In the genomic region with DNA sequence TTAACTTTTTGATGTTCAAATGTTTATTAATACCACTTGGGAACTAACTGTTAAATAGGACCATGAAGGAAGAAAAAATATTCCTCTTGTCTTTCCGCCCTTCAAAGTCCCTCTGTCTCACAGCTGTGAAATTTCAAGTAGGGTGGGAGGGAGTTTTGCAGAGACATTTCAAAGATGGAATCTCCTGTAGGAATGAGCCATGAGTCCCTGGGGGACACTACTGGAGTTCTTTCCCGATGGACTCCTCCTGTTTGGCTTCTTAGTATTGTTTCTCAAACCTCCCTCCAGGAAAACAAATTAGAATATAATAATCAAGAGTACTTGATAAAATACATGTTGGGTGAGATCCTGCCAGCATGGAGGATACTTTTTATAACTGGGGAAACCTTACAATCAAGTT, we compare ENCODE assay signal across 24 mouse cellular contexts.
DNase-seq lines count a peak whose midpoint lies in the region; ATAC-seq and TF ChIP-seq lines count a peak whose summit lies in the region.
"Had no signal": no experiment of that assay in that cellular context is flagged by ENCODE, and none has a peak within 500 bp of the region (broad histone marks: within the 10 kb centered on the region; RNA-seq: fewer than 3 reads in every experiment).

No protein-coding gene starts in this region.

- H3K9me3 ChIP-seq in heart, postnatal 0 days (replicated peaks; ENCODE audit: control insufficient read depth, low read length): no peaks in the 10 kb centered on the region
- no peaks in the 10 kb centered on the region for H3K9me3 ChIP-seq in heart, embryonic 10.5 days
- no peaks in the 10 kb centered on the region for H3K9me3 ChIP-seq in CH12.LX (replicated peaks; ENCODE audit: low read length)
- H3K9me3 ChIP-seq in kidney, embryonic 14.5 days (ENCODE audit: control insufficient read depth, low read length): no peaks in the 10 kb centered on the region
- H3K9me3 ChIP-seq: forebrain, embryonic 10.5 days; hindbrain, embryonic 15.5 days; intestine, embryonic 15.5 days; limb, embryonic 12.5 days; liver, embryonic 13.5 days; lung, embryonic 15.5 days; stomach, embryonic 15.5 days had no signal

- H3K27me3 ChIP-seq in heart, postnatal 0 days (ENCODE audit: control insufficient read depth, insufficient read depth, low read length): no peaks in the 10 kb centered on the region
- H3K27me3 ChIP-seq in heart, embryonic 10.5 days (ENCODE audit: insufficient read depth, poor library complexity, severe bottlenecking): no peaks in the 10 kb centered on the region
- H3K27me3 ChIP-seq in CH12.LX (replicated peaks): no peaks in the 10 kb centered on the region
- H3K27me3 ChIP-seq in kidney, embryonic 14.5 days (ENCODE audit: control insufficient read depth, insufficient read depth, low read length): no peaks in the 10 kb centered on the region
- H3K27me3 ChIP-seq: hindbrain, embryonic 15.5 days; intestine, embryonic 15.5 days; limb, embryonic 12.5 days; liver, embryonic 13.5 days; lung, embryonic 15.5 days; stomach, embryonic 15.5 days had no signal

- no peaks in the 10 kb centered on the region for H3K4me1 ChIP-seq in heart, postnatal 0 days (ENCODE audit: control insufficient read depth, insufficient read depth)
- H3K4me1 ChIP-seq in heart, embryonic 10.5 days: peaks cover 4% of the 10 kb centered on the region; the same call in 1 of the 2 replicates
- H3K4me1 ChIP-seq in CH12.LX (ENCODE audit: control insufficient read depth in 1 of 2, insufficient read depth in 2 of 2): peaks cover 8 to 24% of the 10 kb centered on the region in 2 experiments
- H3K4me1 ChIP-seq in kidney, embryonic 14.5 days (ENCODE audit: control insufficient read depth, insufficient read depth, low read length): no peaks in the 10 kb centered on the region; the same call in 1 of the 2 replicates
- H3K4me1 ChIP-seq: hindbrain, embryonic 15.5 days; intestine, embryonic 15.5 days; limb, embryonic 12.5 days; liver, embryonic 13.5 days; lung, embryonic 15.5 days; stomach, embryonic 15.5 days had no signal

- no peak for TF ChIP-seq EP300 in heart, postnatal 0 days (IDR thresholded peaks at IDR 0.05; ENCODE audit: low read depth)
- no peak for TF ChIP-seq EP300 in CH12.LX (IDR thresholded peaks at IDR 0.05; ENCODE audit: low read length)

- intact Hi-C loops in left cerebral cortex, postnatal 10 days (cut with DNase I): no loop called here

- TF ChIP-seq CTCF in heart, postnatal 0 days (IDR thresholded peaks at IDR 0.05; ENCODE audit: low read depth): no peak
- TF ChIP-seq CTCF in CH12.LX (conservative IDR thresholded peaks at IDR 0.05 in 1 of 2, IDR thresholded peaks at IDR 0.05 in 1 of 2; ENCODE audit: low read depth in 2 of 2, low read length in 2 of 2): no peak

- H3K79me2 ChIP-seq in CH12.LX (replicated peaks; ENCODE audit: control insufficient read depth, extremely low read depth, insufficient read depth, poor library complexity, severe bottlenecking): no peaks in the 10 kb centered on the region

- 54% methylated on average over 2 of the region's 2 CpGs for WGBS in heart, postnatal 0 days
- 68% methylated on average over 2 of the region's 2 CpGs for WGBS in heart, embryonic 10.5 days
- 49% methylated on average over 2 of the region's 2 CpGs for WGBS in kidney, embryonic 14.5 days

- H3K4me3 ChIP-seq in heart, postnatal 0 days (ENCODE audit: low read depth, low read length): no peak overlapping the region
- H3K4me3 ChIP-seq in heart, embryonic 10.5 days: no peak overlapping the region
- no peak overlapping the region for H3K4me3 ChIP-seq in CH12.LX (replicated peaks in 1 of 3; ENCODE audit: low read depth in 2 of 3, low read length in 2 of 3, poor library complexity in 1 of 3)
- H3K4me3 ChIP-seq in kidney, embryonic 14.5 days (ENCODE audit: low read length): no peak overlapping the region
- H3K4me3 ChIP-seq: forebrain, embryonic 10.5 days; gastrocnemius, adult 2 months; hindbrain, embryonic 15.5 days; intestine, embryonic 15.5 days; left cerebral cortex, adult 2 months; limb, embryonic 12.5 days; liver, embryonic 13.5 days; lung, embryonic 15.5 days; stomach, embryonic 15.5 days had no signal

- peak; percentile 24 for DNase-seq in heart, postnatal 0 days (ENCODE audit: low spot score)
- no peak for DNase-seq in heart, embryonic 10.5 days (ENCODE audit: low spot score)
- DNase-seq in CH12.LX (ENCODE audit: extremely low read depth): no peak
- DNase-seq in kidney, postnatal 36 days: peak; percentile 30 to 39
- no peak for DNase-seq in left cerebral cortex, postnatal 10 days (ENCODE audit: extremely low spot score in 1 of 2, low spot score in 2 of 2)
- DNase-seq in adrenal gland, adult (ENCODE audit: inconsistent age in 2 of 2, low spot score in 1 of 2): no peak
- DNase-seq: adrenal gland, adult 8-10 months; cerebellum, postnatal 10 days; embryo, embryonic 11 days; gastrocnemius, adult 2 months; liver, embryonic 13.5 days; retina, postnatal 1 day; thymus, adult 18-20 months; thymus, postnatal 4 days had no signal

- H3K36me3 ChIP-seq in heart, postnatal 0 days (replicated peaks; ENCODE audit: control insufficient read depth, insufficient read depth, low read length): no peaks in the 10 kb centered on the region
- H3K36me3 ChIP-seq in heart, embryonic 10.5 days: no peaks in the 10 kb centered on the region
- no peaks in the 10 kb centered on the region for H3K36me3 ChIP-seq in CH12.LX (replicated peaks in 1 of 2; ENCODE audit: control insufficient read depth in 1 of 2, insufficient read depth in 1 of 2, low read length in 1 of 2)
- no peaks in the 10 kb centered on the region for H3K36me3 ChIP-seq in kidney, embryonic 14.5 days (ENCODE audit: control insufficient read depth, insufficient read depth, low read length)
- H3K36me3 ChIP-seq: forebrain, embryonic 10.5 days; hindbrain, embryonic 15.5 days; intestine, embryonic 15.5 days; limb, embryonic 12.5 days; liver, embryonic 13.5 days; lung, embryonic 15.5 days; stomach, embryonic 15.5 days had no signal

- no peak overlapping the region for H3K27ac ChIP-seq in heart, postnatal 0 days (ENCODE audit: low read depth)
- no peak overlapping the region for H3K27ac ChIP-seq in heart, embryonic 10.5 days
- no peak overlapping the region for H3K27ac ChIP-seq in CH12.LX (ENCODE audit: insufficient read depth, low read depth)
- H3K27ac ChIP-seq in kidney, embryonic 14.5 days (ENCODE audit: low read depth, low read length): no peak overlapping the region; the same call in 1 of the 2 replicates
- H3K27ac ChIP-seq: forebrain, embryonic 10.5 days; gastrocnemius, adult 2 months; hindbrain, embryonic 15.5 days; intestine, embryonic 15.5 days; left cerebral cortex, adult 2 months; limb, embryonic 12.5 days; liver, embryonic 13.5 days; lung, embryonic 15.5 days; macrophage; stomach, embryonic 15.5 days had no signal

- dilution Hi-C loops in CH12.LX (cut with MboI; ENCODE audit: extremely low pct_ligation_motif_present, extremely low pct_unique_long_range_greater_than_20kb, low sequenced_read_pairs): no loop called here

- no peak for ATAC-seq in heart, postnatal 0 days (ENCODE audit: insufficient read depth, low read depth)
- peak; percentile 76; the same call in 1 of the 2 replicates for ATAC-seq in kidney, embryonic 14.5 days (ENCODE audit: low FRiP score, low TSS enrichment)
- ATAC-seq: intestine, embryonic 15.5 days had no signal

- H3K4me2 ChIP-seq in heart, postnatal 0 days (ENCODE audit: low read depth, low read length): no peak overlapping the region
- H3K4me2 ChIP-seq in CH12.LX (ENCODE audit: insufficient read depth, low read depth, poor library complexity, severe bottlenecking): peak overlapping the region; percentile 18
- H3K4me2 ChIP-seq in kidney, embryonic 14.5 days (replicated peaks; ENCODE audit: low read depth, low read length): no peak overlapping the region
- H3K4me2 ChIP-seq: hindbrain, embryonic 15.5 days; intestine, embryonic 15.5 days; limb, embryonic 12.5 days; liver, embryonic 13.5 days; lung, embryonic 15.5 days; midbrain, embryonic 11.5 days; stomach, embryonic 15.5 days had no signal

- no peak for TF ChIP-seq POLR2A in CH12.LX (IDR thresholded peaks at IDR 0.05; ENCODE audit: low read depth, low read length)

- H3K9ac ChIP-seq in heart, postnatal 0 days (replicated peaks; ENCODE audit: low read depth, low read length): no peak overlapping the region
- H3K9ac ChIP-seq in CH12.LX (ENCODE audit: insufficient read depth, low read depth): no peak overlapping the region
- no peak overlapping the region for H3K9ac ChIP-seq in kidney, embryonic 14.5 days (ENCODE audit: low read depth, low read length)
- H3K9ac ChIP-seq: hindbrain, embryonic 15.5 days; intestine, embryonic 15.5 days; limb, embryonic 12.5 days; liver, embryonic 13.5 days; lung, embryonic 15.5 days; stomach, embryonic 15.5 days had no signal

- no peak for TF ChIP-seq RAD21 in CH12.LX (IDR thresholded peaks at IDR 0.05; ENCODE audit: low read depth, low read length)

- in situ Hi-C loops in CH12.LX (cut with MboI; ENCODE audit: low pct_ligation_motif_present, low pct_unique_long_range_greater_than_20kb, low sequenced_read_pairs): no loop called here

TF ChIP-seq in CH12.LX, 34 proteins besides CTCF, POLR2A, EP300 and RAD21:
- TF ChIP-seq USF1 (IDR thresholded peaks at IDR 0.05; ENCODE audit: low read depth, low read length) (no peak), ZNF384 (IDR thresholded peaks at IDR 0.05; ENCODE audit: low read depth, low read length) (no peak), JUN (IDR thresholded peaks at IDR 0.05; ENCODE audit: insufficient read depth, low read depth, low read length) (no peak), CHD2 (IDR thresholded peaks at IDR 0.05; ENCODE audit: low read length) (no peak), MEF2A (IDR thresholded peaks at IDR 0.05; ENCODE audit: borderline replicate concordance, low read depth, low read length) (no peak), SMC3 (IDR thresholded peaks at IDR 0.05; ENCODE audit: low read depth, low read length) (no peak), KAT2A (IDR thresholded peaks at IDR 0.05; ENCODE audit: insufficient replicate concordance, low read length) (no peak), NRF1 (IDR thresholded peaks at IDR 0.05; ENCODE audit: low read depth, low read length) (no peak), JUND (conservative IDR thresholded peaks at IDR 0.05; ENCODE audit: low read depth, low read length) (no peak), ZMIZ1 (IDR thresholded peaks at IDR 0.05; ENCODE audit: low read depth, low read length) (no peak), MXI1 (IDR thresholded peaks at IDR 0.05; ENCODE audit: low read depth, low read length) (no peak)

Comparison
In these comparisons a context has a peak if more than half of its experiments do, and no peak if none do; other contexts are left out.
1. DNase-seq: peak in heart, postnatal 0 days (single experiment) and kidney, postnatal 36 days (2 of 2); none in heart, embryonic 10.5 days (single experiment), CH12.LX (single experiment), left cerebral cortex, postnatal 10 days (0 of 2) and adrenal gland, adult (0 of 2).